Mouse (Mus musculus) liver, postnatal 0 days (tissue): ENCODE data around the gene Haus2.

Experiments used
- CTCF ChIP-seq: sonication (generic); IDR thresholded peaks from 2 replicates; pipeline ENCODE4 v1.5.1; 2016; ENCODE audit warnings: antibody characterized with exemption, low read depth
- EP300 ChIP-seq: IDR thresholded peaks from 2 replicates; pipeline ENCODE4 v1.6.1; 2016; ENCODE audit warnings: antibody characterized with exemption, low read depth, mild to moderate bottlenecking

DNA sequence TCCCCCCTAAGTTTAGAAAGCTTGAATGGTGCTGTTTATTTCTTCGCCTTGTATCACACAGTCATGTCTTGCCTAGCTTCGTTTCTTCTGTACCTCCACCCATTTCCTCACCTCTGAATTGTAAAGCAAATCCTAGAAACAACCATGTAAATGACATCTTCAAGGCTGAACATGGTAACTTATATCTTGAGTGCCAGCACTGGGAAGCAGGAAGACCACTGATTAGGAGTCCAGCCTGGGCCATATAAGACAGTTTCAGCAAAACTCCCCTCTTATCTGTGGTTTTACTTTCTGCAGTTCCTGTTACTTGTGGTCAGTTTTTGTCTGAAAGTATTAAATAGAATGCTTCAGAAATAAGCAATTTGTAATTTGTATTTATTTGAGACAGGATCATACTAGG is 33.2 kb upstream of the Haus2 start:
- no peak for TF ChIP-seq CTCF
- peak; percentile 59; the same call in 1 of the 2 replicates for TF ChIP-seq EP300
